In genomic region chr12:40022344-40022743, GRCm38 (mm10) we compare ENCODE assay signal across 20 mouse cellular contexts. TPM values are rescaled to one million over a fixed set of nuclear protein-coding genes. Genes with fewer than 3 reads are reported as not detected.
DNase-seq lines count a peak whose midpoint lies in the region; ATAC-seq and TF ChIP-seq lines count a peak whose summit lies in the region.
"Had no signal": no experiment of that assay in that cellular context is flagged by ENCODE, and none has a peak within 500 bp of the region (broad histone marks: within the 10 kb centered on the region; RNA-seq: fewer than 3 reads in every experiment).

No protein-coding gene starts in this region.

- peak overlapping the region; percentile 72; the same call in 1 of the 2 replicates for H3K27ac ChIP-seq in intestine, embryonic 16.5 days (ENCODE audit: low read length)
- H3K27ac ChIP-seq in intestine, embryonic 15.5 days: no peak overlapping the region
- peak overlapping the region; percentile 96 for H3K27ac ChIP-seq in brown adipose tissue, adult 24 weeks (replicated peaks; ENCODE audit: low read depth, low read length)
- H3K27ac ChIP-seq in midbrain, postnatal 0 days (ENCODE audit: low read depth, low read length): no peak overlapping the region
- H3K27ac ChIP-seq: forebrain, embryonic 12.5 days; forebrain, embryonic 15.5 days; hindbrain, embryonic 12.5 days; hindbrain, embryonic 15.5 days had no signal

- H3K36me3 ChIP-seq in intestine, embryonic 16.5 days (ENCODE audit: control insufficient read depth, insufficient read depth, low read length): no peaks in the 10 kb centered on the region
- no peaks in the 10 kb centered on the region for H3K36me3 ChIP-seq in intestine, embryonic 15.5 days
- no peaks in the 10 kb centered on the region for H3K36me3 ChIP-seq in midbrain, postnatal 0 days (ENCODE audit: insufficient read depth, low read length)
- H3K36me3 ChIP-seq: forebrain, embryonic 12.5 days; forebrain, embryonic 15.5 days; hindbrain, embryonic 12.5 days; hindbrain, embryonic 15.5 days had no signal

- H3K9ac ChIP-seq in intestine, embryonic 16.5 days (ENCODE audit: low read depth, low read length): no peak overlapping the region
- no peak overlapping the region for H3K9ac ChIP-seq in intestine, embryonic 15.5 days
- H3K9ac ChIP-seq in midbrain, postnatal 0 days (replicated peaks; ENCODE audit: low read length, poor library complexity, severe bottlenecking): no peak overlapping the region
- H3K9ac ChIP-seq: forebrain, embryonic 12.5 days; forebrain, embryonic 15.5 days; hindbrain, embryonic 12.5 days; hindbrain, embryonic 15.5 days had no signal

- DNase-seq in midbrain, postnatal 0 days (ENCODE audit: low spot score): no peak
- no peak for DNase-seq in kidney, postnatal 4 days
- DNase-seq in urinary bladder, postnatal 4 days (ENCODE audit: low spot score in 2 of 2): no peak
- DNase-seq: adrenal gland, adult 8-10 months; adrenal gland, postnatal 25 days; cerebellum, adult 18-20 months; cerebellum, adult 9-10 months; cerebellum, postnatal 14 days; gastrocnemius, postnatal 25 days had no signal

- no peak overlapping the region for H3K4me3 ChIP-seq in intestine, embryonic 16.5 days (ENCODE audit: low read length)
- no peak overlapping the region for H3K4me3 ChIP-seq in intestine, embryonic 15.5 days (replicated peaks)
- H3K4me3 ChIP-seq in brown adipose tissue, adult 24 weeks (ENCODE audit: insufficient read depth, low read depth, low read length): no peak overlapping the region
- H3K4me3 ChIP-seq in midbrain, postnatal 0 days (ENCODE audit: low read depth, low read length): no peak overlapping the region
- H3K4me3 ChIP-seq: forebrain, embryonic 12.5 days; forebrain, embryonic 15.5 days; hindbrain, embryonic 12.5 days; hindbrain, embryonic 15.5 days had no signal

- no peak for ATAC-seq in intestine, embryonic 16.5 days
- no peak for ATAC-seq in intestine, embryonic 15.5 days
- 0 out of 2 replicates have a peak, but pooled peaks have one; percentile 11 for ATAC-seq in granulocyte monocyte progenitor cell, adult 5-6 weeks (replicated peaks; ENCODE audit: poor library complexity, severe bottlenecking)
- ATAC-seq in megakaryocyte progenitor cell, adult 5-6 weeks (replicated peaks; ENCODE audit: poor library complexity): peak; percentile 23; the same call in 1 of the 2 replicates
- ATAC-seq in midbrain, postnatal 0 days (ENCODE audit: low FRiP score): no peak
- ATAC-seq: activated CD4-positive, CD25-positive, alpha-beta regulatory T cell, adult 4 months; forebrain, embryonic 15.5 days had no signal

- peaks cover 5% of the 10 kb centered on the region for H3K4me1 ChIP-seq in intestine, embryonic 16.5 days (ENCODE audit: control insufficient read depth, insufficient read depth, low read length)
- no peaks in the 10 kb centered on the region; the same call in 1 of the 2 replicates for H3K4me1 ChIP-seq in intestine, embryonic 15.5 days (replicated peaks)
- H3K4me1 ChIP-seq in brown adipose tissue, adult 24 weeks (ENCODE audit: control insufficient read depth, insufficient read depth, insufficient read length, low read length): peaks cover 9% of the 10 kb centered on the region; the same call in 1 of the 2 replicates
- H3K4me1 ChIP-seq in midbrain, postnatal 0 days (ENCODE audit: insufficient read depth, low read length): no peaks in the 10 kb centered on the region
- H3K4me1 ChIP-seq: forebrain, embryonic 12.5 days; forebrain, embryonic 15.5 days; hindbrain, embryonic 12.5 days; hindbrain, embryonic 15.5 days had no signal

- H3K4me2 ChIP-seq in intestine, embryonic 16.5 days (ENCODE audit: low read depth, low read length): peak overlapping the region; percentile 12; the same call in 1 of the 2 replicates
- no peak overlapping the region for H3K4me2 ChIP-seq in intestine, embryonic 15.5 days (replicated peaks)
- no peak overlapping the region for H3K4me2 ChIP-seq in midbrain, postnatal 0 days (ENCODE audit: low read depth, low read length, poor library complexity, severe bottlenecking)
- H3K4me2 ChIP-seq: forebrain, embryonic 12.5 days; forebrain, embryonic 15.5 days; heart, embryonic 11.5 days; hindbrain, embryonic 12.5 days; hindbrain, embryonic 15.5 days had no signal

- no peak for TF ChIP-seq CTCF in midbrain, postnatal 0 days (IDR thresholded peaks at IDR 0.05)

- H3K9me3 ChIP-seq in intestine, embryonic 16.5 days (ENCODE audit: control insufficient read depth, low read length): no peaks in the 10 kb centered on the region
- no peaks in the 10 kb centered on the region for H3K9me3 ChIP-seq in intestine, embryonic 15.5 days
- no peaks in the 10 kb centered on the region for H3K9me3 ChIP-seq in midbrain, postnatal 0 days (ENCODE audit: low read length)
- H3K9me3 ChIP-seq: forebrain, embryonic 12.5 days; forebrain, embryonic 15.5 days; hindbrain, embryonic 12.5 days; hindbrain, embryonic 15.5 days had no signal

- H3K27me3 ChIP-seq in intestine, embryonic 16.5 days (replicated peaks; ENCODE audit: control insufficient read depth, insufficient read depth, low read length): no peaks in the 10 kb centered on the region
- H3K27me3 ChIP-seq in intestine, embryonic 15.5 days (replicated peaks): no peaks in the 10 kb centered on the region
- H3K27me3 ChIP-seq in midbrain, postnatal 0 days (ENCODE audit: insufficient read depth, low read length): no peaks in the 10 kb centered on the region
- H3K27me3 ChIP-seq: forebrain, embryonic 12.5 days; forebrain, embryonic 15.5 days; hindbrain, embryonic 12.5 days; hindbrain, embryonic 15.5 days had no signal

- WGBS in intestine, embryonic 16.5 days: 82% methylated on average over 3 of the region's 3 CpGs
- 91% methylated on average over 3 of the region's 3 CpGs for WGBS in intestine, embryonic 15.5 days
- 82% methylated on average over 3 of the region's 3 CpGs for WGBS in midbrain, postnatal 0 days

RNA-seq across cellular contexts. Expression of gene Arl4a, which starts 15.5 kb away (rescaled TPM):
- polyA plus RNA-seq in intestine, embryonic 16.5 days (2015; fragmentation: Nextera tagmentation; extraction: Ambion mirVana): 75.1 and 75.4 TPM in 2 replicates
- 67.9 and 74.1 TPM in 2 replicates for polyA plus RNA-seq in intestine, embryonic 15.5 days (2015; fragmentation: Nextera tagmentation; extraction: Ambion mirVana)
- polyA plus RNA-seq in brown adipose tissue, adult 24 weeks (2012; ENCODE audit: insufficient read depth, insufficient read length, missing spikeins): 184 and 204 TPM in 2 replicates
- 7.4 and 19.5 TPM in 2 replicates for total RNA-seq in granulocyte monocyte progenitor cell, adult 5-6 weeks (2014; fragmentation: Nextera tagmentation)
- total RNA-seq in granulocyte monocyte progenitor cell, adult 5-6 weeks (2017): 11.6 and 13.5 TPM in 2 replicates
- total RNA-seq in megakaryocyte progenitor cell, adult 5-6 weeks (2015): 23.4 and 34.0 TPM in 2 replicates
- 11.2 and 18.7 TPM in 2 replicates for total RNA-seq in megakaryocyte progenitor cell, adult 5-6 weeks (2017)
- total RNA-seq in midbrain, postnatal 0 days (2014; rRNA removed): 67.4 and 94.0 TPM in 2 replicates
- polyA plus RNA-seq in midbrain, postnatal 0 days (2015; fragmentation: Nextera tagmentation; extraction: Ambion mirVana): 117 and 129 TPM in 2 replicates

Comparison
In these comparisons a context has a peak if more than half of its experiments do, and no peak if none do; other contexts are left out.
1. H3K27ac ChIP-seq: peak in intestine, embryonic 16.5 days (single experiment) and brown adipose tissue, adult 24 weeks (single experiment); none in intestine, embryonic 15.5 days (single experiment) and midbrain, postnatal 0 days (single experiment).
2. ATAC-seq: peak in granulocyte monocyte progenitor cell, adult 5-6 weeks (single experiment) and megakaryocyte progenitor cell, adult 5-6 weeks (single experiment); none in intestine, embryonic 16.5 days (single experiment), intestine, embryonic 15.5 days (single experiment) and midbrain, postnatal 0 days (single experiment).